Mouse (Mus musculus) lung, adult 2 months (tissue): ENCODE measurements around the gene Fbrs.

Source experiments
- CTCF ChIP-seq: fragments of 200-500 bp; IDR thresholded peaks from 2 replicates; pipeline ENCODE4 v1.5.1; 2011; ENCODE audit warnings: mild to moderate bottlenecking, low read length, control low read depth; ENCODE audit not compliant: insufficient read depth
- POLR2A ChIP-seq: fragments of 200-500 bp; IDR thresholded peaks from 2 replicates; pipeline ENCODE4 v1.6.1; 2011; ENCODE audit warnings: low read depth, mild to moderate bottlenecking, control low read depth, low read length, borderline replicate concordance; ENCODE audit errors: extremely low read depth

GRCm38 (mm10) chr7:127472060-127472459 lies 6.9 kb upstream of the Fbrs start:
- TF ChIP-seq CTCF (no peak), POLR2A (no peak)
